Mouse (Mus musculus) left cerebral cortex, adult 2 months (tissue): ENCODE results near the gene Ly6g6c. TPM values are rescaled to one million over a fixed set of nuclear protein-coding genes. Genes with fewer than 3 reads are reported as not detected.
A peak's percentile ranks its signal among the peaks of the same experiment; 100 is the strongest.

ENCODE experiments used
- DNase-seq, 2 experiments: peaks; one replicate each; pipeline ENCODE4 v3.0.0; 2021 to 2022; ENCODE audit warnings: low spot score in 2 of 2, mixed read lengths in 1 of 2; ENCODE audit errors: extremely low spot score in 1 of 2
- H3K27ac ChIP-seq: fragments of 200-600 bp; 2 replicates; pipeline ENCODE4 v1.8.1; 2022
- H3K4me3 ChIP-seq: fragments of 200-600 bp; 2 replicates; pipeline ENCODE4 v1.8.1; 2022
- CTCF ChIP-seq: fragments of 200-600 bp; IDR thresholded peaks from 2 replicates; pipeline ENCODE4 v1.8.1; 2022; ENCODE audit warnings: antibody characterized with exemption, mild to moderate bottlenecking, moderate library complexity
- intact Hi-C: fragments of 180-260 bp; cut with DNase I; formaldehyde crosslinking; loops from one replicate; pipeline ENCODE4 v1.15.1; 2025
- total RNA-seq, 2 experiments: library from RNA; stranded (reverse); gene quantifications; 2 replicates each; pipeline ENCODE4 v1.2.3; 2021

The Ly6g6c gene
- total RNA-seq, 2 experiments from 2014 or later: not detected

GRCm38 (mm10) chr17:35034896-35035295 is 30.3 kb upstream of the Ly6g6c start:
- DNase-seq: no peak
- no peak overlapping the region for H3K4me3 ChIP-seq
- no peak overlapping the region for H3K27ac ChIP-seq
- intact Hi-C loops: no loop called here
- no peak for TF ChIP-seq CTCF

GRCm38 (mm10) chr17:35039121-35039873 is 25.9 kb upstream of the Ly6g6c start:
- TF ChIP-seq CTCF: no peak
- no peak overlapping the region for H3K27ac ChIP-seq
- DNase-seq: no peak

GRCm38 (mm10) chr17:35043794-35044193 is 21.4 kb upstream of the Ly6g6c start:
- TF ChIP-seq CTCF: no peak
- DNase-seq: no peak
- no peak overlapping the region for H3K27ac ChIP-seq
- intact Hi-C loops: no loop called here
- H3K4me3 ChIP-seq: no peak overlapping the region

More at GRCm38 (mm10) chr17:35039121-35039873, 25.9 kb upstream of the Ly6g6c start:
- no peak overlapping the region for H3K4me3 ChIP-seq
- intact Hi-C loops: no loop called here

GRCm38 (mm10) chr17:35044904-35045806 is 20.0 kb upstream of the Ly6g6c start:
- Histone ChIP-seq H3K27ac (no peak overlapping the region), H3K4me3 (no peak overlapping the region)
- no peak for TF ChIP-seq CTCF
- intact Hi-C loops: no loop called here
- DNase-seq: no peak

GRCm38 (mm10) chr17:35045807-35046680 is 19.1 kb upstream of the Ly6g6c start:
- intact Hi-C loops: no loop called here
- Histone ChIP-seq H3K4me3 (peak overlapping the region; percentile 52), H3K27ac (peak overlapping the region; percentile 34; the same call in 1 of the 2 replicates)
- no peak for TF ChIP-seq CTCF
- no peak for DNase-seq

GRCm38 (mm10) chr17:35046681-35047455 is 18.3 kb upstream of the Ly6g6c start, which contains the start of gene Msh5:
Msh5 (minus strand) TSS chr17:35046745.
- H3K27ac ChIP-seq: peak within 1 kb of the TSS; percentile 34; the same call in 1 of the 2 replicates
- intact Hi-C loops: no loop called here
- peak within 1 kb of the TSS; percentile 52 for H3K4me3 ChIP-seq
- TF ChIP-seq CTCF: no peak; the same call in 1 of the 2 replicates
- DNase-seq: peak; percentile 84 to 93

GRCm38 (mm10) chr17:35047688-35048087 is 17.5 kb upstream of the Ly6g6c start:
- intact Hi-C loops: no loop called here
- H3K4me3 ChIP-seq: no peak overlapping the region
- peak overlapping the region; percentile 40; the same call in 1 of the 2 replicates for H3K27ac ChIP-seq
- no peak for DNase-seq
- no peak for TF ChIP-seq CTCF

- intact Hi-C loops: no loop called here
- Histone ChIP-seq H3K27ac (peak overlapping the region; percentile 40; the same call in 1 of the 2 replicates), H3K4me3 (no peak overlapping the region)
- TF ChIP-seq CTCF: no peak
- DNase-seq: no peak
Measured at GRCm38 (mm10) chr17:35048149-35048931, 16.8 kb upstream of the Ly6g6c start.

GRCm38 (mm10) chr17:35048932-35049440 is 16.2 kb upstream of the Ly6g6c start:
- H3K4me3 ChIP-seq: no peak overlapping the region
- no peak for TF ChIP-seq CTCF
- intact Hi-C loops: no loop called here
- no peak for DNase-seq
- H3K27ac ChIP-seq: no peak overlapping the region

GRCm38 (mm10) chr17:35049561-35050016 is 15.6 kb upstream of the Ly6g6c start, which contains the start of gene Clic1:
Clic1 (plus strand) TSS chr17:35049966.
- H3K4me3 ChIP-seq: peak within 1 kb of the TSS; percentile 47
- intact Hi-C loops: no loop called here
- peak within 1 kb of the TSS; percentile 70 for H3K27ac ChIP-seq
- no peak for DNase-seq
- no peak; the same call in 1 of the 2 replicates for TF ChIP-seq CTCF
